Mouse (Mus musculus) heart, postnatal 36 days (tissue): ENCODE measurements around the gene Smim14. TPM values are rescaled to one million over a fixed set of nuclear protein-coding genes. Genes with fewer than 3 reads are reported as not detected.

ENCODE experiments used
- DNase-seq, 2 experiments: peaks; one replicate each; pipeline ENCODE4 v3.0.0; 2021 to 2022
- intact Hi-C: fragments of 180-260 bp; cut with DNase I; formaldehyde crosslinking; loops from one replicate; pipeline ENCODE4 v1.15.1; 2025
- total RNA-seq, 2 experiments: library from RNA; stranded (reverse); gene quantifications; 2 replicates each; pipeline ENCODE4 v1.2.3; 2021

Smim14 gene
- total RNA-seq, 2 experiments from 2014 or later: 88.8 to 95.0 TPM

DNA sequence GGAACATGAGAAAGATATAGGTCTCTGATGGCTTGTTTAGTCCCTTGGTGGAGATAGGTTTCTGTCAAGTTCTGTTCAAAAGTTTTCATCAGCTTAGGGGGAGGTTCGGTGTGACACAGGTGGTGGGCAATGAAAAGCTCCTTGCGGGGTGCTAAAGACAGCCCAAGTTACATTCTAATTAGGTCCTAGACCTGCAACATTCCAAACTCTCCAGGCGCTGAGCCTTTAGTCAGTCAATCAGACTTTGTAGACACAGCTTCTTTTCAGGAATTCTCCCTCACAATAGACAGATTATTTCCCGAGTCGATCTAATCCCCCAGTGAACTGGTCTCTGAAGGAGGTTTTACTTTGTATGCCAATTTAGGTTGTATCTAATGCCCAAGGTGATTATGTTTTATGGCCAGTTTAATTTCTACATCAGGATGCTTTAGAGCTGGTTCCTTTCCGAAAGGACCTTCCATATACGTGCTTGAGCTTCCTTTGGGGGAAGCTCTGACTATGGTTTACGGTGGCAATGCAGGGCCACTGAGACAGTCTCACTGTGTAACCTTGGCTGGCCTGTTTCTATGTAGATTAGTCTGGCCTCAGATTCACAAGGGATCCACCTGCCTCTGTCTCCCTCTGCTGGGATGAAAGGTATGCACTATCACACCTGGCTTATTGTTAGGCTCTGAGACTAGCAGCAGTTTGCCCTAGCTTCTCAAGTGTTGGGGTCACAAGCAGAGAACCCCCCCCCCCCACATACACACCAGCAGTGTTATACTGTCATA, 11.1 kb downstream of the Smim14 start:
- intact Hi-C loops: loop anchor here (5.0 kb wide), 1 partner anchor 124 kb away; no protein-coding TSS in a partner anchor
- no peak for DNase-seq

- intact Hi-C loops: loop anchor here (5.0 kb wide), 1 partner anchor 123 kb away; no protein-coding TSS in a partner anchor
- DNase-seq: no peak
Measured at GRCm38 (mm10) chr5:65524831-65525230, 12.2 kb downstream of the Smim14 start.

DNA sequence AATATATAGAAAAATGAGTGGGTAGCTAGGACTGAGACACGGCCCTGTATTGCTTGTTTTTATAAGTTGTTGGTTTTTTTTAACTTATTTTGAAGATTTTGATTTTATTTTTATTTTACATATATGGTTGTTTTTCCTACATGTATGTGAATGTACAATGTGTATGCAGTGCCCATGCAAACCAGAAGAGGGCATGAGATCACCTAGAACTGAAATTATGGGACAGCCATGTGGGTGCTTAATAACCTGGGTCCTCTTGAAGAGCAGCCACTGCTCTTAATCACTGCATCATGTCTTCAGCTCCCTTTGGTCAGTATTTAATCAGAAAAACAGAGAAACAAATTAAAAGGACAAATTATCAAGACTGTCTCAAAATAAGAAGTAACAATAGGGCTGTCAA, 15.2 kb downstream of the Smim14 start:
- no peak for DNase-seq
- intact Hi-C loops: no loop called here

- intact Hi-C loops: no loop called here
Measured at GRCm38 (mm10) chr5:65514635-65515278, 22.2 kb downstream of the Smim14 start.

DNA sequence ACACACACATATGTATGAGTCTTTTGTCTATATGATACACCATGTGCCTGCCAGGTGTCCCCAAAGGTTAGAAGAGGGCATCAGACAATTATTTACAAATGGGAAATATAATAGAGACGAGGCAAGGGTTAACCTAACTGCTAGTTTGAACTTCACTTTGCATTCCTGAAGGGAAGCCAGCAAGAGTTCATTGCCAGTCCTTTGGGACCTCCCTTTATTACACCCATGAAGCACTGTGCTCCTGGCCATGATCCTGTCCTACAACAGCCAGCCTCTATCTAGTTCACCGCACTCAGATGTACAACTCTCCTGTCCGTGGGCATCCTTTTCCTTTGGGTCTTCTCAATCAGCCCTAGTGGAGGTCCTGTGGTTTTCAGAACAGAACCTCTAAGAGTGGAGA, 23.5 kb downstream of the Smim14 start:
- DNase-seq: no peak
- intact Hi-C loops: no loop called here

More at GRCm38 (mm10) chr5:65514635-65515278, 22.2 kb downstream of the Smim14 start:
- no peak for DNase-seq

- no peak for DNase-seq
- intact Hi-C loops: no loop called here
Measured at GRCm38 (mm10) chr5:65508395-65508794, 28.6 kb downstream of the Smim14 start.

DNA sequence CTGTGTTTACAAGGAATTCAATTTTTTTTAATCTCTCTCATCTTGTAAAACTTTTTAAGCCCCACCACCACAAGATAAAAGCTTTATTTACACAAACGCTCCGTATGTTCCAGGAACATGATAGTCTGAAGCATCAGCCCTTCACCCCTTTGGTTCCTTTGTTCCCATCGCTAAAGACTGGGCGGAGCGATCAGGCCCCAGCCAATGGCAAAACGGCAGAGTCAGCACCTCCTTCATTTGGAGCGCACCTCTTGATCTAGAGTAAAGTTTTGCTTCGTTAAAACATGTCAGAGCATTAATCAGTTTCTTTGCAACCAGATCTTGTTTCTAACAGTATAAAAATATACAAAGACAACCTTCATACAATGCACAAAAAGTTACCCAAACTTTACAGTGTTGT, 31.2 kb downstream of the Smim14 start:
- no peak for DNase-seq
- intact Hi-C loops: no loop called here

- DNase-seq: no peak
- intact Hi-C loops: no loop called here
Measured at GRCm38 (mm10) chr5:65501407-65501806, 35.6 kb downstream of the Smim14 start.

GRCm38 (mm10) chr5:65500231-65500630, 36.8 kb downstream of the Smim14 start:
- intact Hi-C loops: no loop called here
- no peak for DNase-seq

DNA sequence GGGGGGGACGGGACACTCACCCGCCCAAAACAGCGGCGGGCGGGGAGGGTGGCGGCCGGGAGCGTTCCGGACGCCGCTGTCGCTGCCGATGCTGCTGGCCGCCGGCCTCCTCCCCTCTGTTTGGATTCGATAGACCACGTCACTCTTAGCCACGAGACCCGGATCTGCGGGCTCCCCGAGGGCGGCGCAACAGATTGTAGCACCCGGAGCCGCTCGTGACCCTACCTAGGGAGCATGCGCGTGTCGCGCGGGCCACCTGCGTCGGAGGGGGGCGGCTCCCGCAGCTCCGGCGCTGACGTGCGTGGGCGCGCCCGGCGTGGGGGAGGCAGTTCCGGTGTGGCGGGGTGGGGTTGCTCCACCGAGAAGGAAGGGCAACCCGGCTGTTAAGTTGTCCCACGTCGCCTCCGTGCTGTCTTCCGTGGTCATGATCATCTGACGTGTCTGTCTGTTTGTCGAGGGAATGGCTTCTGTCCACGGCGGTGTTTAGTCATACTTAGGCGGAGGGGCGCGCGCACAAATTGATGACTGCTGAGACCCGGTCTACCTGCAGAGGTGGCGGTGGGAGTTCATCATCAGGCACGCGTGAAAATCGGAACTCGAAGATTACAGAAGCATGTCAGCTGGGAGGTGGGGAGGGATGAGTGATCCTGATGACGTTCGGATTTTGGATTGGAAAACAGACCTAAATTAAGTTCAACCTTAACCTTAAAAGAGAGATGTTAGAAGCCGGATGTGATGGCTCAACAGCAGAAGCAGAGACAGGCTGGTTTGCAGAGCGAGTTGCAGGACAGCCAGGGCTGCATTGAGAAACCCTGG, 44.1 kb downstream of the Smim14 start, which contains the start of gene Gm43552:
TSS of gene Gm43552 (minus strand) at position 118 of the 816 bp plus-strand sequence.
- peak; percentile 95 for DNase-seq
- intact Hi-C loops: loop anchor here (1.0 to 5.0 kb wide), 4 partner anchors 36 to 269 kb away; partner anchors contain the start of genes N4bp2, Smim14 and Ube2k

DNA sequence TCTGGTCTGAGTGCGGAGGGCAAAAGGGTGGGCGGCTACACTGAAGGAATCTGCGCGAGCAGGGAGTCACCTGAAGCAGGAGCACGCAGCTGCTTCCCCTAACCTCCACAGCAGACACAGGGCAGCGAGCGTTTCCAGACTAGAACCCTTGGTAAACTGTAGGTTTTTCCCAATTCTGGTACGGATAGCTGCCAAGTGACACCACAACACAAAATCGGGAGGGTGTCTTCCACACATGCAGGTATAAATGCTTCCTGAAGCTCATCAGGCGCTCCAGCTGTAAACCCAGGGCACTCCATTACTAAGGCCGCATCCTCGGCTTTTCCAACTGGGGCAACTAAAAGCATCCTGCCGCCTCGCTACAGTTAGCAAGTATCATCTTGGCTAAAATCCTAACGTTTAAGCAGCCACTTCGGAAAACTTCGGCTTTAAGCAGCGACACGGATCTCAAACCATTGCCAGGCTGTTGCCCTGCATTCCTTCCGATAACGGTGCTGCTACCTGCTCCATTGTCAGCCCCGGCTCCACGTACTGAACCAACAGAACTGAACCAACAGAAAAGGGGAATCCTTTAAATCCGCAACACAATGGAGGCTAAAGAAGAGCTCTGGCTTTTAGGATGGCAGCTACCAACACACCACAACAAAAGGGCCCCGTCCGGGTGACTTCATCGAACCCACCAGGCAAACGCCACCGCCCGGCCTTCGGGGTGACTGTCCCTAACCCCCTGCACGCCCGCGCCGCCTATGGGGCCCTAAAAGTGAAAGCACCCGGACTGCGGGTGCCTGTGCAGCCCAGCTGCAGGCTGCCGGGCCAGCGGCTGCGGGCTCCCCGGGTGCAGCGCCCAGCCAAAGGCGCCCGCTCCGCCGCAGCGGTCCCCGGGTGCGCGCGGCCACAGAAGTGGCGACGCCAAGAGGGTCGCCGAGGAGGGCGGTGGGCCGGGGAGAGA, 44.9 kb downstream of the Smim14 start:
- peak; percentile 73 to 83 for DNase-seq
- intact Hi-C loops: loop anchor here (1.0 to 5.0 kb wide), 5 partner anchors 35 to 270 kb away; partner anchors contain the start of genes N4bp2, Smim14 and Ube2k

DNA sequence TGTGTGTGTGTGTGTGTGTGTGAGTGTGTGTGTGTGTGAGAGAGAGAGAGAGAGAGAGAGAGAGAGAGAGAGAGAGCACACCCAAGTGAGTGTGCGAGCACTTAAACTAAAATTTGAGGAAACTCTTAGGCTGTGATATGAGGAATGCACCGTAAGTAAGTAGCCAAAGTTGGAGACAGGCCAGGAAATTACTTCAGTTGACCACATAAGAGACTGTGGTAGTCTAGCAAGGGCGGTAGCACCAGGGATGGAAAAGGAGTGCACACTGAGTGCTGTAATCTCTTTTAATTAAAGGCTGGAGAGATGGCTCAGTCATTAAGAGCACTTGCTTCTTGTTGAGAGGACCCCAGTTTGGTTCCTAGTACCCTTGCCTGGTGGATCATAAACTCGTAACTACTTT, 47.2 kb downstream of the Smim14 start:
- peak in 1 of 2 experiments; percentile 31 for DNase-seq
- intact Hi-C loops: loop anchor here (2.0 to 5.0 kb wide), 3 partner anchors 33 to 272 kb away; partner anchors contain the start of gene N4bp2

GRCm38 (mm10) chr5:65488725-65489124, 48.3 kb downstream of the Smim14 start:
- intact Hi-C loops: no loop called here
- peak; percentile 47 to 59 for DNase-seq

DNA sequence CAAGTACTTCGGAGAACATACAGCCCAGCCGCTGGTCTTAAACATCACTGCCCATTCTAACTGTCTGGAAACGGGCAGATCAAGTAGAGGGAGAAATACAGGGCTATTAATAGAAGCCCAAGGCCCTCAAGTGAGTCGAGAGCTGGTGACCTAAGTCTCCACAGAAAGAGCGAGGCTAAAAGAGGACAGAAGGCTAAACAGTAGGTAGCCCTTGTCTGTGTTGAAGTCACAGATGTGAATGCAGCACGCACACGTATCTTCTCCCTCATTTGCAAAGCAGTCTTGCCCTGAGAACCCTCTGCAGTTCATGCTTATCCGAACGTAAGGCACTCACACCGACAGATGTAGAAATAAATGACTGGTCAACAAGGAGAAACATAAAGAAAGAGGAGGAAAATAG, 49.6 kb downstream of the Smim14 start:
- no peak for DNase-seq
- intact Hi-C loops: no loop called here

GRCm38 (mm10) chr5:65486514-65486913, 50.5 kb downstream of the Smim14 start:
- intact Hi-C loops: no loop called here
- no peak for DNase-seq

GRCm38 (mm10) chr5:65482996-65483395, 54.0 kb downstream of the Smim14 start:
- no peak for DNase-seq
- intact Hi-C loops: no loop called here

- intact Hi-C loops: no loop called here
- no peak for DNase-seq
Measured at GRCm38 (mm10) chr5:65480511-65480910, 56.5 kb downstream of the Smim14 start.

- peak in 1 of 2 experiments; percentile 2 for DNase-seq
- intact Hi-C loops: loop anchor here (5.0 kb wide), 1 partner anchor 43 kb away; the partner anchor contains the start of gene Ugdh
Measured at GRCm38 (mm10) chr5:65479681-65480445, 57.1 kb downstream of the Smim14 start.

- peak in 1 of 2 experiments; percentile 45 for DNase-seq
- intact Hi-C loops: loop anchor here (5.0 kb wide), 1 partner anchor 41 kb away; the partner anchor contains the start of gene Ugdh
Measured at GRCm38 (mm10) chr5:65478224-65478623, 58.8 kb downstream of the Smim14 start.
